Mouse (Mus musculus) heart, adult 2 months (tissue): Measurements from ENCODE around the gene 4933411K16Rik. TPM values are rescaled to one million over a fixed set of nuclear protein-coding genes. Genes with fewer than 3 reads are reported as not detected.

Source experiments
- DNase-seq, 2 experiments: peaks; one replicate each; pipeline ENCODE4 v3.0.0; 2021
- H3K27ac ChIP-seq: fragments of 200-600 bp; 2 replicates; pipeline ENCODE4 v1.8.1; 2022
- H3K27me3 ChIP-seq: fragments of 200-500 bp; 2 replicates; pipeline ENCODE4 v1.6.1; 2012; ENCODE audit warnings: mild to moderate bottlenecking, low read length, inconsistent platforms, mixed read lengths; ENCODE audit not compliant: control insufficient read depth, insufficient read depth
- H3K36me3 ChIP-seq: fragments of 200-500 bp; 2 replicates; pipeline ENCODE4 v1.6.1; 2012; ENCODE audit warnings: low read length, inconsistent platforms; ENCODE audit not compliant: control insufficient read depth, insufficient read depth
- H3K4me1 ChIP-seq: fragments of 200-500 bp; 2 replicates; pipeline ENCODE4 v1.6.1; 2011; ENCODE audit warnings: low read length; ENCODE audit not compliant: control insufficient read depth, insufficient read depth
- H3K4me3 ChIP-seq: fragments of 200-600 bp; 2 replicates; pipeline ENCODE4 v1.8.1; 2022
- H3K79me2 ChIP-seq: fragments of 200-500 bp; replicated peaks from 2 replicates; pipeline ENCODE4 v1.6.1; 2012; ENCODE audit warnings: mild to moderate bottlenecking, inconsistent platforms, low read length, moderate library complexity, mixed read lengths; ENCODE audit not compliant: control insufficient read depth, insufficient read depth
- H3K9ac ChIP-seq: fragments of 200-500 bp; 2 replicates; pipeline ENCODE4 v1.6.1; 2012; ENCODE audit warnings: low read depth, mild to moderate bottlenecking, control low read depth, inconsistent platforms, low read length, mixed read lengths
- CTCF ChIP-seq: fragments of 200-600 bp; IDR thresholded peaks from 2 replicates; pipeline ENCODE4 v1.8.1; 2022; ENCODE audit warnings: antibody characterized with exemption, mild to moderate bottlenecking, moderate library complexity
- EP300 ChIP-seq: fragments of 200-500 bp; IDR thresholded peaks from 2 replicates; pipeline ENCODE4 v1.6.1; 2011; ENCODE audit warnings: low read depth, low read length, control low read depth; ENCODE audit not compliant: insufficient read depth
- POLR2A ChIP-seq: fragments of 200-500 bp; IDR thresholded peaks from 2 replicates; pipeline ENCODE4 v1.6.1; 2011; ENCODE audit warnings: mild to moderate bottlenecking, low read depth, low read length, control low read depth; ENCODE audit not compliant: insufficient read depth
- WGBS: fragments of 180-500 bp; shearing (Covaris S2); methylation state at CpG from one replicate; pipeline ENCODE4 v1.1.7; 2018; 5-methylcytosine and 5-hydroxymethylcytosine counted together
- intact Hi-C: fragments of 180-260 bp; cut with DNase I; formaldehyde crosslinking; loops from one replicate; pipeline ENCODE4 v1.15.1; 2025
- polyA plus RNA-seq: library from polyadenylated mRNA; depleted of rRNA; stranded (reverse); fragments of >200 nt; gene quantifications from 2 replicates; pipeline ENCODE4 v1.2.3, GENCODE M21; 2012
- total RNA-seq, 2 experiments: library from RNA; stranded (reverse); gene quantifications; 2 replicates each; pipeline ENCODE4 v1.2.3; 2021

Gene 4933411K16Rik
- total and polyA plus RNA-seq, 3 experiments, result 0.23 to 0.41 TPM; not detected in 1

DNA sequence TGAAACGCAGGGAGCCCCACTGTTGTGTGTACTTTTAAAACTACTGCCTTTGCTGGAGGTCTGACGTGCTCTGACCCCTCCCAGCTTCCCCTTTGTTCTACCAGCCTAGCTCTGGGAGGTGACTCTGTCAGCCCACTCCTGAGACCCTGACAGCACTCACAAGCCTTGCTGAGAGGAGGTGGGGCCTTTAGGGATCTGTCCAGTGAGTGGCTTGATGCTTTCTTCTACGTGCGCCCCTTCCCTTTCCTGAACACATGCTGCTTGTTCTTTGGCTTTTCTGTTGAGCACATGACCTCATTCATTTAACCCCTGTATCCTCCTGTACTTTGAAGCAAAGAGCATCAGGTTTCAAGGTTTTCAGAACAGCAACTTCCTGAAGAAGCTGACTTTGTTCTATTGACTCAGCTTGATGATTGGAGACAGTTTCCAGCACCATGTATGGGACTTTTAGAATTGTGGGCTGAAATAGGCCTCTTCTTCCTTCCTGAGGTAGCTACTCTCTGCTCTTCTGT lies 33.0 kb upstream of the 4933411K16Rik start:
- Histone ChIP-seq H3K27ac (peak overlapping the region; percentile 39; the same call in 1 of the 2 replicates), H3K36me3 (no peaks in the 10 kb centered on the region; the same call in 1 of the 2 replicates), H3K4me1 (peaks cover 45% of the 10 kb centered on the region), H3K79me2 (no peaks in the 10 kb centered on the region), H3K4me3 (no peak overlapping the region), H3K27me3 (no peaks in the 10 kb centered on the region), H3K9ac (no peak overlapping the region)
- DNase-seq, result no peak
- TF ChIP-seq EP300, result no peak
- no peak for TF ChIP-seq CTCF
- TF ChIP-seq POLR2A, result no peak
- intact Hi-C loops, result no loop called here
- WGBS, result 49% methylated on average over 4 of the region's 4 CpGs

DNA sequence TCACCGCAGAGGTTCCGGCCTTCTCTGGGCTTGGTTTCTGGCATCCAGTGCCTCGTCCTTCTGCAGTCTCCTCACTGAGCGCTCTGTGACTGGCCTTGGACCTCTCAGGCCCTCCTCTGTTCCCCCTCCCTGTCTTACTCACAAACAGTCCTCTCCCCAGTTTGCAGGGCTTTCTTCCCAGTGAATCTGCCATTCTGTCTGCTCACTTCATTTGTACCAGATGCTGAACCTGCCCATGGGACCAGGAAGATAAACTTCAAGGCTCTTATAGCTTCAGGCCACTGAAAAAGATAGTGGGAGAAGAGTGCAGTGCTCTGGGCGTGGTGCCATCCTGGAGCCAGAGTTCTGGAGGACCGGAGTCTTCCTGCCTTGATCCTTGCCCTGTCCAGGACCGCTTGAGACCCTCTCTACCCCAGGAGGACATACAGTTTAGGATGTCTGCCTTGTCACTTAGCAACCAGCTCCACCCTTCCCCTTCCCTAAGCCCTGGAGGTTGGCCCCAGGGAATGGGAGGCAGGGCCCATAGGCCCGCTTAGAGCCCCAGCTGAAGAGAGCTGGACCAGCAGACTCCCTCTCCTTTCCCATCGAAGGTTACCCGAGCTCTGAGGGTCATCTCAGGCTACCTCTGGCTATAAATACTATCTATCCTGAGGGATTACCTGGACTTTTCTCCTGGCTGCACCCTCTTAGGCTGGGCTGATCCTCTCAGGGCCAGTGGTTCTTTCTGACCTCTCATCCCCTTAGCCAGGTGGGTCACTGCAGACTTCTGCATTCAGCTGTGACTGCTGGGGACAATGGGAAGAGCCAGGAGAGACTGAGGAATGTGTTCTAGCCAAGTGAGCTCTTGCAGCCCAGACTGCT lies 30.1 kb upstream of the 4933411K16Rik start:
- H3K9ac ChIP-seq, result no peak overlapping the region
- peak overlapping the region; percentile 53 for H3K27ac ChIP-seq
- H3K4me3 ChIP-seq, result no peak overlapping the region
- intact Hi-C loops, result no loop called here
- DNase-seq, result peak; percentile 39 to 51
- 27% methylated on average over 10 of the region's 10 CpGs for WGBS
- TF ChIP-seq POLR2A (no peak), EP300 (no peak), CTCF (no peak)
- no peaks in the 10 kb centered on the region for H3K27me3 ChIP-seq
- no peaks in the 10 kb centered on the region for H3K79me2 ChIP-seq
- peaks cover 36% of the 10 kb centered on the region for H3K4me1 ChIP-seq
- H3K36me3 ChIP-seq, result no peaks in the 10 kb centered on the region; the same call in 1 of the 2 replicates

DNA sequence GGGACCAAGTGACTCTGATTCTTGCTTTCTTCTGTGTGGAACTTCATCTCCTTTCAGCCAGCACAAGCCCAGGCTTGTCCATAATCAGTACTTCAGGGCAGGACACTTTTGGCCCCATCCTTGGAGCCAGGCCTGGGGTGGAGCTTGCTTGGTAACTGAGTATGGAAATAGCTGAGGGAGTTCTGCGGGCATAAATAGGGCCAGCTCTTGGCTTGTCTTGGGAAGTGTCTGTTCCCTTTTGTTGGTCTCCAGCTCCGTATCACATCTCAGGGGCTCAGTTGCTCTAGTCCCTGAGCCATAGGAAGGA lies 29.6 kb upstream of the 4933411K16Rik start:
- Histone ChIP-seq H3K4me1 (peaks cover 30% of the 10 kb centered on the region), H3K4me3 (no peak overlapping the region), H3K27ac (peak overlapping the region; percentile 53), H3K79me2 (no peaks in the 10 kb centered on the region), H3K36me3 (no peaks in the 10 kb centered on the region; the same call in 1 of the 2 replicates), H3K27me3 (no peaks in the 10 kb centered on the region), H3K9ac (no peak overlapping the region)
- 35% methylated on average over 2 of the region's 2 CpGs for WGBS
- peak in 1 of 2 experiments; percentile 18 for DNase-seq
- intact Hi-C loops, result no loop called here
- TF ChIP-seq EP300 (no peak), CTCF (no peak), POLR2A (no peak)

DNA sequence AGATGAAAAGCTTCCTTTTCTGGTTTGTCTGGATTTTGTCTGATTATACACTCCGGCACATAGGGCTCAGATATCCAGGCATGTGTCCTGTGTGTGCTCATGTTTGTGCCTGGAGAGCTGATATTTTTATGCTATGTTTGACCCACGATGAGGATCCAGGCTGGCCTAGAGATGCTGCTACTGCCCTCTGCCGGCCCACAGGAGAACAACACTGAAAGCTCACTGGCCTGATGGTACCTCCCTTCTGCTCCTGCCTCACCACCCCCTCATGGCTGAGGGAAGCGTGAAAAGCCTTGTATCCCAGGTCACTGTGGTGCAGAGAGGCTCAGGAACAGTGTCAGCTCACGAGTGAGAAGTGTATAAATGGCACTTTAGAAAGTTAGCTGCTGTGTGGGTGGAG lies 25.9 kb upstream of the 4933411K16Rik start:
- no peak overlapping the region for H3K4me3 ChIP-seq
- intact Hi-C loops, result loop anchor here (1.0 to 5.0 kb wide), 4 partner anchors 45 to 128 kb away; partner anchors contain the start of genes Exosc1, Mms19, Pgam1 and Ubtd1
- H3K79me2 ChIP-seq, result no peaks in the 10 kb centered on the region
- TF ChIP-seq POLR2A, result no peak
- TF ChIP-seq CTCF, result no peak; the same call in 1 of the 2 replicates
- TF ChIP-seq EP300, result peak; percentile 94
- no peaks in the 10 kb centered on the region for H3K36me3 ChIP-seq
- H3K27ac ChIP-seq, result no peak overlapping the region
- peak; percentile 84 to 90 for DNase-seq
- peaks cover 17% of the 10 kb centered on the region for H3K4me1 ChIP-seq
- H3K9ac ChIP-seq, result no peak overlapping the region
- WGBS, result under 1% methylated on average over 5 of the region's 5 CpGs
- no peaks in the 10 kb centered on the region for H3K27me3 ChIP-seq

DNA sequence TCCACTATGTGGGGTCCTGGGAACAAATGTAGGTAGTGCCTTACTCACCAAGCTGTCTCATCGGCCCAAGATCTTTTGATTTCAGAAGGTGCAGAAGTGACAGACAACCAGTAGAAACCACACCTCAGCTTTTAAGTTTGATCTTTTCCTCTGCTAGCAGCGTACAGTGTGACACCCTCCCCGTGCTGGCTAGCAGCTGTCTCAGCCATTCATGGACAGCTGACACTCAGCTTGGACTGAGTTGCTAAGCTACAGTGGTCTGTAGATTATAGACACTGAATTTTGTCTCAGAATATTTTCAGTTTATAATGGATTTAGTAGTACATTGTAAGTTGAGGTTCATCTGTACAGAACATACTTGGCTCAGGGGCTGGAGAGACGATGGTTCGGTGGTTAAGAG lies 20.9 kb upstream of the 4933411K16Rik start:
- DNase-seq, result no peak
- no peak overlapping the region for H3K9ac ChIP-seq
- intact Hi-C loops, result no loop called here
- no peak for TF ChIP-seq POLR2A
- no peak for TF ChIP-seq EP300
- TF ChIP-seq CTCF, result no peak
- H3K4me3 ChIP-seq, result no peak overlapping the region
- H3K36me3 ChIP-seq, result no peaks in the 10 kb centered on the region
- H3K27ac ChIP-seq, result no peak overlapping the region
- 88% methylated on average over 5 of the region's 5 CpGs for WGBS
- no peaks in the 10 kb centered on the region for H3K79me2 ChIP-seq
- no peaks in the 10 kb centered on the region for H3K27me3 ChIP-seq
- H3K4me1 ChIP-seq, result peaks cover 6% of the 10 kb centered on the region

DNA sequence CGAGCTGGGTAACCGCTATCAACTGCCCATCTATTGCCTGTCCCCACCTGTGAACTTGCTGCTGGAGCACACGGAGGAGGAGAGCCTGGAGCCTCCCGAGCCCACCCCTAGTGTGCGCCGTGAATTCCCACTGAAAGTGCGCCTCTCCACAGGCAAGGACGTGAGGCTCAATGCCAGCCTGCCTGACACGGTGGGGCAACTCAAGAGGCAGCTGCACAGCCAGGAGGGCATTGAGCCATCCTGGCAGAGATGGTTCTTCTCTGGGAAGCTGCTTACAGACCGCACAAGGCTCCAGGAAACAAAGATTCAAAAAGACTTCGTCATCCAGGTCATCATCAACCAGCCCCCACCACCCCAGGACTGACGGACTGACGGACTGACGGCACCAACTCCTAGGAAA lies 18.4 kb upstream of the 4933411K16Rik start:
- H3K36me3 ChIP-seq, result no peaks in the 10 kb centered on the region
- no peaks in the 10 kb centered on the region for H3K79me2 ChIP-seq
- no peak overlapping the region for H3K9ac ChIP-seq
- peaks cover 4% of the 10 kb centered on the region for H3K4me1 ChIP-seq
- WGBS, result 75% methylated on average over 14 of the region's 14 CpGs
- DNase-seq, result peak in 1 of 2 experiments; percentile 25
- H3K4me3 ChIP-seq, result no peak overlapping the region
- H3K27me3 ChIP-seq, result no peaks in the 10 kb centered on the region
- no peak overlapping the region for H3K27ac ChIP-seq
- intact Hi-C loops, result no loop called here
- TF ChIP-seq CTCF (no peak), POLR2A (no peak), EP300 (no peak)
